Mouse (Mus musculus) monocyte, adult 2 months (primary cell): ENCODE measurements around the gene Tor1a.
A peak's percentile ranks its signal among the peaks of the same experiment; 100 is the strongest.

Source experiments
- DNase-seq, 2 experiments: peaks; one replicate each; pipeline ENCODE4 v3.0.0; 2022; ENCODE audit warnings: low spot score in 2 of 2, low read depth in 1 of 2

Gene Tor1a

GRCm38 (mm10) chr2:30967352-30968327, at the start of gene Tor1a:
Gene Tor1a (minus strand): TSS chr2:30967933.
- peak; percentile 52 to 70 for DNase-seq

GRCm38 (mm10) chr2:31013371-31014120, 45.8 kb upstream of the Tor1a start:
- DNase-seq = no peak

GRCm38 (mm10) chr2:31007208-31007607, 39.5 kb upstream of the Tor1a start:
- DNase-seq = no peak

- DNase-seq = no peak
Measured at GRCm38 (mm10) chr2:31006434-31006833, 38.7 kb upstream of the Tor1a start.

GRCm38 (mm10) chr2:31005453-31005852, 37.7 kb upstream of the Tor1a start:
- DNase-seq = no peak

- DNase-seq = no peak
Measured at GRCm38 (mm10) chr2:31002857-31003256, 35.1 kb upstream of the Tor1a start.

- no peak for DNase-seq
Measured at GRCm38 (mm10) chr2:30998443-30999260, 30.9 kb upstream of the Tor1a start.

- DNase-seq = no peak
Measured at GRCm38 (mm10) chr2:30995432-30995996, 27.8 kb upstream of the Tor1a start.

GRCm38 (mm10) chr2:30994853-30995252, 27.1 kb upstream of the Tor1a start:
- DNase-seq = no peak

- no peak for DNase-seq
Measured at GRCm38 (mm10) chr2:30990221-30990620, 22.5 kb upstream of the Tor1a start.

GRCm38 (mm10) chr2:30985111-30986020, 17.6 kb upstream of the Tor1a start:
- no peak for DNase-seq

GRCm38 (mm10) chr2:30983024-30983423, 15.3 kb upstream of the Tor1a start:
- DNase-seq = no peak

GRCm38 (mm10) chr2:30981790-30982513, 14.2 kb upstream of the Tor1a start, which contains the start of the genes BC005624 and Usp20:
Gene BC005624 (minus strand): TSS chr2:30982201.
Gene Usp20 (plus strand): TSS chr2:30982279.
- DNase-seq = peak; percentile 98 to 99

GRCm38 (mm10) chr2:30966826-30967225, 907 bp downstream of the Tor1a start:
- no peak for DNase-seq

GRCm38 (mm10) chr2:30965627-30966026, 2.1 kb downstream of the Tor1a start:
- DNase-seq = peak in 1 of 2 experiments; percentile 47

- no peak for DNase-seq
Measured at GRCm38 (mm10) chr2:30962570-30963254, 5.0 kb downstream of the Tor1a start.

GRCm38 (mm10) chr2:30959856-30960255, 7.9 kb downstream of the Tor1a start:
- DNase-seq = no peak

- no peak for DNase-seq
Measured at GRCm38 (mm10) chr2:30958726-30959125, 9.0 kb downstream of the Tor1a start.
